ENCODE assay signal across 12 mouse cellular contexts in genomic region chr13:84950873-84951272, GRCm38 (mm10).
A peak's percentile ranks its signal among the peaks of the same experiment; 100 is the strongest.
DNase-seq lines count a peak whose midpoint lies in the region; ATAC-seq and TF ChIP-seq lines count a peak whose summit lies in the region.
"Had no signal": no experiment of that assay in that cellular context is flagged by ENCODE, and none has a peak within 500 bp of the region (broad histone marks: within the 10 kb centered on the region; RNA-seq: fewer than 3 reads in every experiment).

No protein-coding gene starts in this region.

- peak; percentile 84 for DNase-seq in A20 (ENCODE audit: low read depth, low spot score)
- peak; percentile 24 for DNase-seq in Muller cell, postnatal 12 days (ENCODE audit: inconsistent ontology term)
- peak; percentile 13 for DNase-seq in embryonic facial prominence, embryonic 14.5 days (ENCODE audit: low spot score)
- DNase-seq in spleen, adult 18-20 months: no peak
- DNase-seq in kidney, adult 8-10 months: no peak
- DNase-seq in layer of hippocampus, adult 9-11 months: no peak
- DNase-seq: cerebellum, adult 18-20 months; gastrocnemius, adult 2 months; kidney, postnatal 4 days; liver, embryonic 13.5 days had no signal

- H3K27ac ChIP-seq in intestine, postnatal 0 days (ENCODE audit: low read depth, low read length): no peak overlapping the region
- no peak overlapping the region for H3K27ac ChIP-seq in intestine, embryonic 16.5 days (ENCODE audit: low read length)
- H3K27ac ChIP-seq in embryonic facial prominence, embryonic 14.5 days (replicated peaks; ENCODE audit: low read depth, low read length): no peak overlapping the region
- H3K27ac ChIP-seq: gastrocnemius, adult 2 months; liver, embryonic 13.5 days had no signal

- no peaks in the 10 kb centered on the region for H3K27me3 ChIP-seq in intestine, postnatal 0 days (replicated peaks; ENCODE audit: control insufficient read depth, insufficient read depth, low read length)
- H3K27me3 ChIP-seq in intestine, embryonic 16.5 days (replicated peaks; ENCODE audit: control insufficient read depth, insufficient read depth, low read length): no peaks in the 10 kb centered on the region
- no peaks in the 10 kb centered on the region for H3K27me3 ChIP-seq in embryonic facial prominence, embryonic 14.5 days (replicated peaks; ENCODE audit: control insufficient read depth, insufficient read depth, low read length)
- H3K27me3 ChIP-seq: liver, embryonic 13.5 days had no signal

- WGBS in intestine, postnatal 0 days: 47% methylated on average over 1 of the region's 1 CpGs
- WGBS in intestine, embryonic 16.5 days: 38% methylated on average over 1 of the region's 1 CpGs
- 58% methylated on average over 1 of the region's 1 CpGs for whole genome bisulfite sequencing in embryonic facial prominence, embryonic 14.5 days

- ATAC-seq in intestine, postnatal 0 days: no peak
- no peak for ATAC-seq in intestine, embryonic 16.5 days
- ATAC-seq in embryonic facial prominence, embryonic 14.5 days (ENCODE audit: low read depth): no peak

- H3K4me3 ChIP-seq in intestine, postnatal 0 days (ENCODE audit: low read depth, low read length): no peak overlapping the region
- H3K4me3 ChIP-seq in intestine, embryonic 16.5 days (ENCODE audit: low read length): no peak overlapping the region
- H3K4me3 ChIP-seq in embryonic facial prominence, embryonic 14.5 days (ENCODE audit: low read depth, low read length): no peak overlapping the region
- H3K4me3 ChIP-seq: gastrocnemius, adult 2 months; liver, embryonic 13.5 days had no signal

- H3K36me3 ChIP-seq in intestine, postnatal 0 days (ENCODE audit: control insufficient read depth, insufficient read depth): no peaks in the 10 kb centered on the region
- no peaks in the 10 kb centered on the region for H3K36me3 ChIP-seq in intestine, embryonic 16.5 days (ENCODE audit: control insufficient read depth, insufficient read depth, low read length)
- no peaks in the 10 kb centered on the region for H3K36me3 ChIP-seq in embryonic facial prominence, embryonic 14.5 days (ENCODE audit: control insufficient read depth, insufficient read depth, low read length)
- H3K36me3 ChIP-seq: liver, embryonic 13.5 days had no signal

- no peak overlapping the region for H3K9ac ChIP-seq in intestine, postnatal 0 days (ENCODE audit: low read depth, low read length)
- H3K9ac ChIP-seq in intestine, embryonic 16.5 days (ENCODE audit: low read depth, low read length): no peak overlapping the region
- H3K9ac ChIP-seq in embryonic facial prominence, embryonic 14.5 days (ENCODE audit: low read depth, low read length): no peak overlapping the region
- H3K9ac ChIP-seq: liver, embryonic 13.5 days had no signal

- H3K4me1 ChIP-seq in intestine, postnatal 0 days (replicated peaks; ENCODE audit: control insufficient read depth, insufficient read depth, low read length): no peaks in the 10 kb centered on the region
- H3K4me1 ChIP-seq in intestine, embryonic 16.5 days (ENCODE audit: control insufficient read depth, insufficient read depth, low read length): no peaks in the 10 kb centered on the region
- no peaks in the 10 kb centered on the region for H3K4me1 ChIP-seq in embryonic facial prominence, embryonic 14.5 days (ENCODE audit: control insufficient read depth, insufficient read depth, low read length)
- H3K4me1 ChIP-seq: liver, embryonic 13.5 days had no signal

- TF ChIP-seq CTCF in intestine, postnatal 0 days (IDR thresholded peaks at IDR 0.05; ENCODE audit: low read depth): peak; percentile 49

- H3K4me2 ChIP-seq in intestine, postnatal 0 days (replicated peaks; ENCODE audit: low read depth): no peak overlapping the region
- H3K4me2 ChIP-seq in intestine, embryonic 16.5 days (ENCODE audit: low read depth, low read length): no peak overlapping the region
- H3K4me2 ChIP-seq in embryonic facial prominence, embryonic 14.5 days (ENCODE audit: low read depth, low read length): no peak overlapping the region
- H3K4me2 ChIP-seq: liver, embryonic 13.5 days had no signal

- H3K9me3 ChIP-seq in intestine, postnatal 0 days (ENCODE audit: control insufficient read depth): no peaks in the 10 kb centered on the region
- no peaks in the 10 kb centered on the region for H3K9me3 ChIP-seq in intestine, embryonic 16.5 days (ENCODE audit: control insufficient read depth, low read length)
- no peaks in the 10 kb centered on the region for H3K9me3 ChIP-seq in embryonic facial prominence, embryonic 14.5 days (ENCODE audit: control insufficient read depth, low read length)
- H3K9me3 ChIP-seq: liver, embryonic 13.5 days had no signal

Comparison
In these comparisons a context has a peak if more than half of its experiments do, and no peak if none do; other contexts are left out.
1. DNase-seq: peak in A20 (single experiment), Muller cell, postnatal 12 days (single experiment) and embryonic facial prominence, embryonic 14.5 days (single experiment); none in spleen, adult 18-20 months (0 of 2), kidney, adult 8-10 months (0 of 2) and layer of hippocampus, adult 9-11 months (single experiment).